Mouse (Mus musculus): ENCODE results near the gene Gm21560. TPM values are rescaled to one million over a fixed set of nuclear protein-coding genes. Genes with fewer than 3 reads are reported as not detected.
A peak's percentile ranks its signal among the peaks of the same experiment; 100 is the strongest.
"Not testable (repeated sequence)": the region's sequence is repeated elsewhere in the genome, so short reads cannot be mapped to it uniquely, and the experiment has no call there.

Gm21560 gene
- polyA plus RNA-seq (2012; rRNA removed): not detected in 2 replicates

DNA sequence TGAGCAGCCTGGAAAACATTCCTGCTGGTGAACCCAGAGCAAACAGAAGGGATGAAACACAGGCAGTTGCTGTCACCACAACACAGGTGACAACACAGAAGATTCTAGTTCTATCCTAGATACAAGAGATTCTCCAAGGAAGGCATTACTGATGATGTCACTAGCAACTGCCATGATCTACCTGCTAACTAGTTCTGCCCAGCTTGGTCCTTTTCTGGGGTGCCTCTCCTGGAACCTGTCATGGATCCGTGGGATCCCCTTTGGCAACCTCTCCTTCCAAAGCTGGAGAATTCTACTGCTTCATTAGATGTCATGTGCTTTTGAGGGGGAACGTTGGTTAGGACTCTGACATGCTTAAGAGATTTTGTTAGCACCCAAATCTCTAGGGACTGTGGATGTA, at the start of gene Gm21560:
TSS of gene Gm21560 (minus strand) at position 101 of the 400 bp plus-strand sequence.
- not testable (repeated sequence) for H3K4me3 ChIP-seq (ENCODE audit: insufficient read depth, low read depth, low read length); H3K36me3 ChIP-seq (ENCODE audit: control insufficient read depth, insufficient read depth, low read length); H3K27ac ChIP-seq (ENCODE audit: insufficient read depth, low read depth, low read length); DNase-seq; H3K4me1 ChIP-seq (ENCODE audit: control insufficient read depth, insufficient read depth, low read length); H3K27me3 ChIP-seq (replicated peaks; ENCODE audit: control insufficient read depth, insufficient read depth, low read length)
- WGBS: 81% methylated on average over 2 of the region's 2 CpGs

DNA sequence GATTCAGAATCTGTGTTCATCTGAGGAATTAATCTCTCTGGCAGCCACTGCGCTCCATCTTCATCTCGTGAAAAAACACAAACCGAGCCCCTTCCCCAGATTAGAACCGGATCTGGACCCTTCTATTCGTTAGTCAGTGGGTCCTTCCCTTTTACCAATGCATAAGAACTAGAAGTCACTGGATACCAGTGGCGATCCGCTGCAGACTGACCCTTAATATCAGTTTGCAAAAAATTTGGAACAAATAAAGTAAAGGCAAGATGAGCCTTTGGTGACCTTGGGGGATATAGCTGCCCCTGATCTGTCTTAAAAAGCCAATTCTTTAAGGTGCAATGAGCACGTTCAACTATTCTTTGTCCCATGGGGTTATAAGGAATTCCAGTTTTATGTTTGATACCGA, 55.6 kb downstream of the Gm21560 start:
- not testable (repeated sequence) for H3K4me3 ChIP-seq (ENCODE audit: insufficient read depth, low read depth, low read length); H3K4me1 ChIP-seq (ENCODE audit: control insufficient read depth, insufficient read depth, low read length); H3K27me3 ChIP-seq (replicated peaks; ENCODE audit: control insufficient read depth, insufficient read depth, low read length); H3K36me3 ChIP-seq (ENCODE audit: control insufficient read depth, insufficient read depth, low read length); H3K27ac ChIP-seq (ENCODE audit: insufficient read depth, low read depth, low read length)
- DNase-seq: peak; percentile 5
- WGBS: 76% methylated on average over 6 of the region's 9 CpGs

DNA sequence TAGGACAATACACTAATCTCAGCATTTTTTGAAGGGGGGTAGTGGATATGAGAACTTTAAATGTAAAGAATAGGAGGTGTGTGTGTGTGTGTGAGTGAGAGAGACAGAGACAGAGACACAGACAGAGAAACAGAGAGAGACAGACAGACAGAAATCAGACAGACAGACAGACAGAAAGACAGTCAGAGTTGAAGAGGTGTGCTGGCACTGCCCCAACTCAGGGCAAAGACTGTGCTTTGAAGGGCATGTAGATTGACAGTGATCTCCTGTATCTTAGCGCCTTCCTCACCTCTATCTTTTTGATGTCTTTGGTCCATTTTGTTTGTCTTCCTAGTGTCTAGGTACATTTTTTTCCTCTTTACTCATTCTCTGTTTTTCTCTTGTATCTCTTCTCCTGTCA, 58.0 kb downstream of the Gm21560 start:
- not testable (repeated sequence) for H3K4me3 ChIP-seq (ENCODE audit: insufficient read depth, low read depth, low read length); H3K27me3 ChIP-seq (replicated peaks; ENCODE audit: control insufficient read depth, insufficient read depth, low read length); DNase-seq; H3K36me3 ChIP-seq (ENCODE audit: control insufficient read depth, insufficient read depth, low read length); H3K27ac ChIP-seq (ENCODE audit: insufficient read depth, low read depth, low read length); H3K4me1 ChIP-seq (ENCODE audit: control insufficient read depth, insufficient read depth, low read length)
- 100% methylated on average over 1 of the region's 1 CpGs for WGBS

Other genes starting within 250 kb of the Gm21560 start
- not detected in 2 replicates for gene Gm3453, start 240.2 kb downstream of the Gm21560 start, polyA plus RNA-seq (2012; rRNA removed)
- not detected in 2 replicates for gene Gm6337, start 161.0 kb downstream of the Gm21560 start, polyA plus RNA-seq (2012; rRNA removed)
- not detected in 2 replicates for gene Gm8206, start 125.3 kb downstream of the Gm21560 start, polyA plus RNA-seq (2012; rRNA removed)
- 0.05 TPM in 2 replicates for gene Gm3468, start 110.6 kb downstream of the Gm21560 start, polyA plus RNA-seq (2012; rRNA removed)
- not detected in 2 replicates for gene Gm3476, start 93.5 kb downstream of the Gm21560 start, polyA plus RNA-seq (2012; rRNA removed)
- 0.16 TPM in 1 of 2 replicates, not detected in the other for gene Gm3411, start 68.0 kb upstream of the Gm21560 start, polyA plus RNA-seq (2012; rRNA removed)
- gene Gm21103, start 85.6 kb upstream of the Gm21560 start, polyA plus RNA-seq (2012; rRNA removed): not detected in 2 replicates
- gene Gm3618, start 124.4 kb upstream of the Gm21560 start, polyA plus RNA-seq (2012; rRNA removed): not detected in 2 replicates
- gene Gm16440, start 171.0 kb upstream of the Gm21560 start, polyA plus RNA-seq (2012; rRNA removed): not detected in 2 replicates
- gene Gm3591, start 193.2 kb upstream of the Gm21560 start, polyA plus RNA-seq (2012; rRNA removed): not detected in 2 replicates
- not detected in 2 replicates for gene Gm3594, start 225.3 kb upstream of the Gm21560 start, polyA plus RNA-seq (2012; rRNA removed)